Comparison of ENCODE assay signal across 19 mouse cellular contexts in genomic region chr11:66247115-66247514, GRCm38 (mm10).
A peak's percentile ranks its signal among the peaks of the same experiment; 100 is the strongest.
DNase-seq lines count a peak whose midpoint lies in the region; ATAC-seq lines count a peak whose summit lies in the region.
"Had no signal": no experiment of that assay in that cellular context is flagged by ENCODE, and none has a peak within 500 bp of the region (broad histone marks: within the 10 kb centered on the region; RNA-seq: fewer than 3 reads in every experiment).

No protein-coding gene starts in this region.

- ATAC-seq in monocyte, adult 5-6 weeks (replicated peaks; ENCODE audit: insufficient number of reproducible peaks, low FRiP score, low TSS enrichment, poor library complexity, severe bottlenecking) = no peak
- ATAC-seq: activated CD4-positive, CD25-positive, alpha-beta regulatory T cell, adult 4 months; intestine, postnatal 0 days; midbrain, embryonic 15.5 days had no signal

- peak; percentile 22 to 29 for DNase-seq in layer of hippocampus, adult 8-10 months (ENCODE audit: low spot score in 2 of 2)
- no peak for DNase-seq in layer of hippocampus, postnatal 14 days (ENCODE audit: low spot score in 2 of 2)
- DNase-seq in brain, adult 2 months (ENCODE audit: low read depth, low spot score) = peak; percentile 65
- peak; percentile 5 to 55 for DNase-seq in left cerebral cortex, postnatal 14 days (ENCODE audit: low spot score in 2 of 2)
- DNase-seq in right cerebral cortex, postnatal 36 days (ENCODE audit: low spot score in 2 of 2) = peak; percentile 4 to 7
- DNase-seq: adrenal gland, adult 2 months; adrenal gland, postnatal 36 days; cerebellum, adult 2 months; cerebellum, postnatal 14 days; gastrocnemius, postnatal 25 days; heart, adult 2 months; heart, postnatal 10 days; kidney, postnatal 25 days; lung, embryonic 14.5 days; lung, postnatal 14 days had no signal

- intact Hi-C loops in left cerebral cortex, postnatal 14 days (cut with DNase I) = no loop called here

Comparison
In these comparisons a context has a peak if more than half of its experiments do, and no peak if none do; other contexts are left out.
1. DNase-seq: peak in layer of hippocampus, adult 8-10 months (2 of 2), brain, adult 2 months (single experiment), left cerebral cortex, postnatal 14 days (2 of 2) and right cerebral cortex, postnatal 36 days (2 of 2); none in layer of hippocampus, postnatal 14 days (0 of 2).